Mouse (Mus musculus): ENCODE measurements around the gene Tyk2. TPM values are rescaled to one million over a fixed set of nuclear protein-coding genes. Genes with fewer than 3 reads are reported as not detected.

Gene Tyk2
- total RNA-seq, 2 experiments from 2014 or later: 11.6 to 12.7 TPM

GRCm38 (mm10) chr9:21125502-21126258 is 5.4 kb downstream of the Tyk2 start:
- intact Hi-C loops (cut with DNase I): no loop called here
- no peak for DNase-seq (ENCODE audit: low spot score in 2 of 2)

- no peak for DNase-seq (ENCODE audit: low spot score in 2 of 2)
- intact Hi-C loops (cut with DNase I): no loop called here
Observed at GRCm38 (mm10) chr9:21124837-21125236, 6.2 kb downstream of the Tyk2 start.

- DNase-seq (ENCODE audit: low spot score in 2 of 2): no peak
- intact Hi-C loops (cut with DNase I): no loop called here
Observed at GRCm38 (mm10) chr9:21121483-21121882, 9.6 kb downstream of the Tyk2 start.

- intact Hi-C loops (cut with DNase I): no loop called here
- DNase-seq (ENCODE audit: low spot score in 2 of 2): no peak
Observed at GRCm38 (mm10) chr9:21117073-21117472, 14.0 kb downstream of the Tyk2 start.

GRCm38 (mm10) chr9:21115105-21115504 is 15.9 kb downstream of the Tyk2 start:
- intact Hi-C loops (cut with DNase I): no loop called here
- DNase-seq (ENCODE audit: low spot score in 2 of 2): no peak

GRCm38 (mm10) chr9:21114190-21114589 is 16.9 kb downstream of the Tyk2 start:
- intact Hi-C loops (cut with DNase I): no loop called here
- DNase-seq (ENCODE audit: low spot score in 2 of 2): no peak

- intact Hi-C loops (cut with DNase I): no loop called here
Observed at GRCm38 (mm10) chr9:21113751-21114150, 17.3 kb downstream of the Tyk2 start.

GRCm38 (mm10) chr9:21107607-21108237 is 23.3 kb downstream of the Tyk2 start:
- no peak for DNase-seq (ENCODE audit: low spot score in 2 of 2)
- intact Hi-C loops (cut with DNase I): no loop called here

More at GRCm38 (mm10) chr9:21113751-21114150, 17.3 kb downstream of the Tyk2 start:
- DNase-seq (ENCODE audit: low spot score in 2 of 2): no peak

- DNase-seq (ENCODE audit: low spot score in 2 of 2): peak in 1 of 2 experiments; percentile 62
Observed at GRCm38 (mm10) chr9:21105760-21106564, 25.1 kb downstream of the Tyk2 start.

GRCm38 (mm10) chr9:21104814-21105213 is 26.2 kb downstream of the Tyk2 start:
- DNase-seq (ENCODE audit: low spot score in 2 of 2): no peak
- intact Hi-C loops (cut with DNase I): no loop called here

More at GRCm38 (mm10) chr9:21105760-21106564, 25.1 kb downstream of the Tyk2 start:
- intact Hi-C loops (cut with DNase I): no loop called here

- DNase-seq (ENCODE audit: low spot score in 2 of 2): no peak
- intact Hi-C loops (cut with DNase I): no loop called here
Observed at GRCm38 (mm10) chr9:21102076-21102475, 29.0 kb downstream of the Tyk2 start.

- DNase-seq (ENCODE audit: low spot score in 2 of 2): no peak
- intact Hi-C loops (cut with DNase I): no loop called here
Observed at GRCm38 (mm10) chr9:21100447-21101161, 30.4 kb downstream of the Tyk2 start.

GRCm38 (mm10) chr9:21097793-21098192 is 33.2 kb downstream of the Tyk2 start:
- intact Hi-C loops (cut with DNase I): loop anchor here (2.0 kb wide), 1 partner anchor 61 kb away; no protein-coding TSS in a partner anchor
- peak; percentile 50 to 92 for DNase-seq (ENCODE audit: low spot score in 2 of 2)

GRCm38 (mm10) chr9:21095958-21096357 is 35.1 kb downstream of the Tyk2 start:
- DNase-seq (ENCODE audit: low spot score in 2 of 2): no peak
- intact Hi-C loops (cut with DNase I): loop anchor here (2.0 kb wide), 1 partner anchor 59 kb away; no protein-coding TSS in a partner anchor

GRCm38 (mm10) chr9:21093423-21093822 is 37.6 kb downstream of the Tyk2 start:
- no peak for DNase-seq (ENCODE audit: low spot score in 2 of 2)
- intact Hi-C loops (cut with DNase I): loop anchor here (2.0 kb wide), 1 partner anchor 37 kb away; the partner anchor contains the start of gene Tyk2

GRCm38 (mm10) chr9:21091707-21092320 is 39.2 kb downstream of the Tyk2 start, which contains the start of the genes Gm38431 and Raver1:
Gene Gm38431 (minus strand): TSS chr9:21091997.
Gene Raver1 (minus strand): TSS chr9:21092008.
- intact Hi-C loops (cut with DNase I): loop anchor here (1.0 to 2.0 kb wide), 2 partner anchors 39 to 61 kb away; partner anchors contain the start of gene Tyk2
- DNase-seq (ENCODE audit: low spot score in 2 of 2): peak; percentile 96 to 99

GRCm38 (mm10) chr9:21090972-21091706 is 39.9 kb downstream of the Tyk2 start:
- intact Hi-C loops (cut with DNase I): loop anchor here (1.0 kb wide), 1 partner anchor 60 kb away; no protein-coding TSS in a partner anchor
- no peak for DNase-seq (ENCODE audit: low spot score in 2 of 2)

GRCm38 (mm10) chr9:21090537-21090936 is 40.5 kb downstream of the Tyk2 start:
- DNase-seq (ENCODE audit: low spot score in 2 of 2): no peak
- intact Hi-C loops (cut with DNase I): no loop called here

All from left cerebral cortex, postnatal 25 days (tissue).